Mouse (Mus musculus) liver, adult 2 months (tissue): Measurements from ENCODE around the gene Clip1.

Experiments
- CTCF ChIP-seq: fragments of 200-500 bp; IDR thresholded peaks from 2 replicates; pipeline ENCODE4 v1.5.1; 2011; ENCODE audit warnings: low read depth, low read length, control low read depth
- POLR2A ChIP-seq: fragments of 200-500 bp; IDR thresholded peaks from 2 replicates; pipeline ENCODE4 v1.6.1; 2011; ENCODE audit warnings: low read length, control low read depth; ENCODE audit not compliant: insufficient read depth; ENCODE audit errors: extremely low read depth

DNA sequence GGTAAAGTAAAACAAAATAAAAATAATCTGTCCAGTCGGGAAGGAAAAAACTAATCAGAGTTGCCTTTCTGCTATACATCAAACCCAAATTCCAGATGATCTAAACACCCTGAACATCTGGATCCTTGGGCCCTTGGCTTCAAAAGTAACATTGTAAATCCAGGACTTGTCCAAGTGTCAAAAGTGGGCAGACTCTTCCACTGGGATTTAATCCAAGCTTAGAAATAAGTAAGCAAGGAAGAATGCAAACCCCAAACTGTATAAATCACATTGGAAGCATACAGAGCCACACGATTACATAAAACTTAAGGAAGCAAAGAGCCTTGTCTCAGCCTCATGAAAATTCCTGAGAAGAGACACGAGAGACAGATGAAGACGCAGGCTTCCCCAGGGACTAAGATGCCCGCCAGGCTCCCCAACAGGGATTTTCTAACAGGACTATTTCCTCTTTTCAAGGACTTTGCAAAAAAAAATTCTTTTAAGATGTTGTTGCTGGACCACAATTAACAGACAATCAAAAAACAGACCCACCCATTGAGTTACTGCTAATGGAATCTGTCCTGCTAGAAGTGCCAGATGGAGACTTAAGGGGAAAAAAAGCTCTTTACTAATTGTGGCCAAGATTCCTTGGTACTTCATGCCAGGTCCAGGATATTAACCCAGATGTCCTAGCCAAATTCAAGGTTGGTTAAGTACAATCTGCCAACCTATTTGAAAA lies 4.7 kb downstream of the Clip1 start:
- TF ChIP-seq CTCF (no peak), POLR2A (no peak)
